Mouse (Mus musculus) lung, adult 2 months (tissue): ENCODE measurements around the gene Inpp5f.

Source experiments
- CTCF ChIP-seq: fragments of 200-500 bp; IDR thresholded peaks from 2 replicates; pipeline ENCODE4 v1.5.1; 2011; ENCODE audit warnings: mild to moderate bottlenecking, low read length, control low read depth; ENCODE audit not compliant: insufficient read depth
- POLR2A ChIP-seq: fragments of 200-500 bp; IDR thresholded peaks from 2 replicates; pipeline ENCODE4 v1.6.1; 2011; ENCODE audit warnings: low read depth, mild to moderate bottlenecking, control low read depth, low read length, borderline replicate concordance; ENCODE audit errors: extremely low read depth

GRCm38 (mm10) chr7:128610897-128611798 is at the start of gene Inpp5f:
- peak; percentile 60; the same call in 1 of the 2 replicates for TF ChIP-seq POLR2A
- no peak for TF ChIP-seq CTCF
